Mouse (Mus musculus): ENCODE results near the gene Ankrd1. TPM values are rescaled to one million over a fixed set of nuclear protein-coding genes. Genes with fewer than 3 reads are reported as not detected.

Gene Ankrd1
- 0.14 TPM in 1 of 2 replicates, not detected in the other for polyA plus RNA-seq (2012; rRNA removed)

DNA sequence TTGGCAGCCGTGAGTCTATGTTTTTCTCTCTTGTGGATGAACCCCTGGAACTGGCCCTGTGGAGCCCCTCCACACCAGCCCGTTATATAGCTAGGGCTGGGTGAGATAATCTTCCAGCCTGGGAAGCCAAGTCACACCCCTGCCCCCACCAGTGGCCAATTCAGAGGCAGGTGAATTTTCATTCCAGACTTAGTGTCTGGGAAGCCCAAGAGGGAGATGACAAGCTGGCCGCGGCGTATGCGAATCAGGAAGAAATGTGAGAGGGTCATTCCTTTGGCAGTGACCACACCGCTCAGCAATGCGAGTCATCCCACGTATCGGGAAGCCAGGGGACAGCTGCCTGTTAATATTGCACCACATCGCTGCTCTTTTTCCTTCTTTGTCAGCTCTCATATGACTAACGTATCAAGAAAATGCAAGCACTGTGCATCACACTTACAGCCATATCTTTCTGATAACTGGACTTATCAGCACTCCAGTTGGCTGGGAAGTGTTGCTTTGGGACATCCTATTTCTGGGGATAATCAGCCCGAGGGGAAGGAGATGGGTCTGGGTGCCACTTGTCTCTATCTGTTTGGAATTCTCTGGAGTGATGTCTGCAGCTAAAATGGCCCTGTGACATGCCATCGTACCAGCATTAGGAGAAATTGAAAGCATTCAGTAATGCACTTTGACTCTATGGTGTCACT, at the start of gene Ankrd1:
Gene Ankrd1 (minus strand): TSS at position 317 of the 689 bp plus-strand sequence.

DNA sequence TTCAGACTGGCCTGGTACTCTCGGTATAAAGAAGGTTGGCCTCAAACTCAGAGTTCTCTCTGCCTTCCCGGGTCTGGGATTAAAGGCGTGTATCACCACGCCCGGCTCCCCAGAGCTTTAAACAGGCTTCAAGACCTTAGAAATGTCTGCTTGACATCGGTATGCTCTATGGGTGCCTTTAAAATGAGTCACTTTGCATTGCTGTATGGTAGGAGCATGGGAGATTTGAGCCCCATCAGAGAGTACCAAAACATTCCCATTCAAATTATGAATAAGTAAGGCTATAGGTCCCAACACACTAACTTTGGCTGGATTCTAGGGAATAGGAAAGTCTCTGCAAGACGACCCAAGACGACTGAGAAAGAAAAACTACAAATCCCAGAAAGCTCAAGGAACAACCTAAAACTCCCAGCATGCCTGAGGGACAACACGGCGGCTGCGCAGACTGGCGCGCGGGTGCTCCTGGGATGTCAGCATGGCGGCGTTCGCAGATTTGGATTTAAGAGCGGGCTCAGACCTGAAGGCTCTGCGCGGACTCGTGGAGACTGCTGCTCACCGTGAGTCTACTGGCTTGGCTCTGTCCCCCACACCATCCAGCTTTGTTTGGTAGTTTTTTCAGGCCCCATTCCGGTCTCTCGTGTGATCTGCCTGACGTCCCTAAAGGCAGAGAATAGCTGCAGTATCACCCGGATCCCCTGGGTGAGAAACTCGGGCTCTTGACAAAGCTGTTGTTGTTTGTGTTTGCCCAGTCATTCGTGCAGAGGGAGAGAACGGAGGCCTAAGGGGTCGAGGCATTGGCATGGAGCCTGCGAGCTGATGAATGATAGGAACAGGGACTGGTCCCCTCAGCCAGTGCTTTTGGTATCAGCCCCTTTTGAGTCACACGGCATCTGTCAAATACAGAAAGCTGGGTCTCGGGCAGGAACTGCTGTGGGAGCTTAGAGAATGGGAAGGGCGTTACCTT, 36.4 kb downstream of the Ankrd1 start, which contains the start of gene Rpp30:
Gene Rpp30 (plus strand): TSS at position 455 of the 964 bp plus-strand sequence.

Other genes starting within 250 kb of the Ankrd1 start
- gene Htr7, start 62.6 kb downstream of the Ankrd1 start, polyA plus RNA-seq (2012; rRNA removed) = 0.32 and 0.46 TPM in 2 replicates
- 1.3 and 1.7 TPM in 2 replicates for gene Rpp30, start 36.4 kb downstream of the Ankrd1 start, polyA plus RNA-seq (2012; rRNA removed)
- 3.6 and 4.3 TPM in 2 replicates for gene Pcgf5, start 228.2 kb upstream of the Ankrd1 start, polyA plus RNA-seq (2012; rRNA removed)